Mouse (Mus musculus) lung, postnatal 0 days (tissue): ENCODE data around the gene Plp2. TPM values are rescaled to one million over a fixed set of nuclear protein-coding genes. Genes with fewer than 3 reads are reported as not detected.

ENCODE experiments used
- ATAC-seq: fragments of 200-750 bp; cut with Nextera tagmentation; 2 replicates; pipeline ENCODE4 v1.8.0; 2017; ENCODE audit warnings: moderate library complexity
- DNase-seq: peaks from one replicate; pipeline ENCODE4 v3.0.0-alpha.2; 2016; ENCODE audit warnings: low spot score
- H3K27ac ChIP-seq: fragments of 300-500 bp; sonication (generic); 2 replicates; pipeline ENCODE4 v1.5.1; 2014; ENCODE audit warnings: antibody characterized with exemption, mild to moderate bottlenecking, low read length, mixed read lengths
- H3K27me3 ChIP-seq: fragments of 300-500 bp; sonication (generic); replicated peaks from 2 replicates; pipeline ENCODE4 v1.6.1; 2014; ENCODE audit warnings: low read length, mixed read lengths; ENCODE audit not compliant: insufficient read depth
- H3K36me3 ChIP-seq: fragments of 300-500 bp; sonication (generic); 2 replicates; pipeline ENCODE4 v1.6.1; 2014; ENCODE audit warnings: low read length, mixed read lengths; ENCODE audit not compliant: insufficient read depth
- H3K4me1 ChIP-seq: fragments of 300-500 bp; sonication (generic); 2 replicates; pipeline ENCODE4 v1.6.1; 2014; ENCODE audit warnings: antibody characterized with exemption, low read depth, low read length, mixed read lengths; ENCODE audit not compliant: insufficient read depth
- H3K4me2 ChIP-seq: fragments of 300-500 bp; sonication (generic); replicated peaks from 2 replicates; pipeline ENCODE4 v1.6.1; 2014; ENCODE audit warnings: low read depth, mild to moderate bottlenecking, low read length, moderate library complexity, mixed read lengths
- H3K4me3 ChIP-seq: fragments of 300-500 bp; sonication (generic); 2 replicates; pipeline ENCODE4 v1.5.1; 2014; ENCODE audit warnings: low read depth, low read length
- H3K9ac ChIP-seq: fragments of 300-500 bp; sonication (generic); replicated peaks from 2 replicates; pipeline ENCODE4 v1.6.1; 2014; ENCODE audit warnings: low read depth, mild to moderate bottlenecking
- H3K9me3 ChIP-seq: fragments of 300-500 bp; sonication (generic); 2 replicates; pipeline ENCODE4 v1.6.1; 2016; ENCODE audit warnings: low read length, mixed read lengths
- CTCF ChIP-seq: IDR thresholded peaks from 2 replicates; pipeline ENCODE4 v1.5.1; 2016; ENCODE audit warnings: antibody characterized with exemption, mild to moderate bottlenecking
- EP300 ChIP-seq: IDR thresholded peaks from 2 replicates; pipeline ENCODE4 v1.6.1; 2016; ENCODE audit warnings: antibody characterized with exemption, mild to moderate bottlenecking, control low read depth
- WGBS: fragments of 180-500 bp; shearing (Covaris S2); extraction: QIAGEN DNeasy Blood & Tissue Kit; methylation state at CpG from one replicate; pipeline ENCODE4 v1.1.7; 2014; 5-methylcytosine and 5-hydroxymethylcytosine counted together
- polyA plus RNA-seq: library from polyadenylated mRNA; unstranded; fragments of >200 nt; fragmentation: Nextera tagmentation; extraction: Ambion mirVana; gene quantifications from 2 replicates; pipeline ENCODE4 v1.2.1, GENCODE M21; 2015

Gene Plp2
- polyA plus RNA-seq, 1 experiment from 2014 or later: 242 TPM

GRCm38 (mm10) chrX:7632560-7632959, 38.6 kb downstream of the Plp2 start:
- no peak for ATAC-seq
- H3K4me1 ChIP-seq: no peaks in the 10 kb centered on the region
- no peak overlapping the region for H3K9ac ChIP-seq
- H3K27ac ChIP-seq: no peak overlapping the region
- WGBS: 89% methylated on average over 6 of the region's 6 CpGs
- H3K4me2 ChIP-seq: no peak overlapping the region
- no peaks in the 10 kb centered on the region for H3K27me3 ChIP-seq
- no peaks in the 10 kb centered on the region for H3K9me3 ChIP-seq
- no peaks in the 10 kb centered on the region for H3K36me3 ChIP-seq
- H3K4me3 ChIP-seq: no peak overlapping the region
- TF ChIP-seq EP300: no peak
- TF ChIP-seq CTCF: no peak
- DNase-seq: no peak

Other genes with a start within 250 kb of the Plp2 start
- 0.20 TPM in 1 of 2 replicates, not detected in the other for gene Foxp3, start 97.7 kb downstream of the Plp2 start, polyA plus RNA-seq
- gene Ppp1r3f, start 97.1 kb downstream of the Plp2 start, polyA plus RNA-seq: 0.91 and 1.2 TPM in 2 replicates
- gene Ccdc22, start 65.9 kb downstream of the Plp2 start, polyA plus RNA-seq: 18.2 and 18.8 TPM in 2 replicates
- gene Cacna1f, start 64.3 kb downstream of the Plp2 start, polyA plus RNA-seq: 0.04 and 0.12 TPM in 2 replicates
- gene Syp, start 32.9 kb downstream of the Plp2 start, polyA plus RNA-seq: 1.5 and 1.6 TPM in 2 replicates
- gene Prickle3, start 14.1 kb downstream of the Plp2 start, polyA plus RNA-seq: 6.5 and 6.9 TPM in 2 replicates
- 3.5 and 3.7 TPM in 2 replicates for gene Magix, start 9.9 kb upstream of the Plp2 start, polyA plus RNA-seq
- gene Gpkow, start 25.7 kb upstream of the Plp2 start, polyA plus RNA-seq: 25.9 and 26.1 TPM in 2 replicates
- gene Wdr45, start 42.9 kb upstream of the Plp2 start, polyA plus RNA-seq: 202 and 222 TPM in 2 replicates
- gene Gm45208, start 50.9 kb upstream of the Plp2 start, polyA plus RNA-seq: 0.64 and 2.7 TPM in 2 replicates
- 18.3 and 18.8 TPM in 2 replicates for gene Praf2, start 57.0 kb upstream of the Plp2 start, polyA plus RNA-seq
- gene Ccdc120, start 79.5 kb upstream of the Plp2 start, polyA plus RNA-seq: 26.4 and 28.2 TPM in 2 replicates
- 22.0 and 27.6 TPM in 2 replicates for gene Tfe3, start 91.2 kb upstream of the Plp2 start, polyA plus RNA-seq
- gene Gripap1, start 118.4 kb upstream of the Plp2 start, polyA plus RNA-seq: 22.1 and 25.6 TPM in 2 replicates
- gene Kcnd1, start 150.9 kb upstream of the Plp2 start, polyA plus RNA-seq: 0.30 and 0.41 TPM in 2 replicates
- 29.0 and 30.3 TPM in 2 replicates for gene Otud5, start 170.0 kb upstream of the Plp2 start, polyA plus RNA-seq
- gene Pim2, start 206.9 kb upstream of the Plp2 start, polyA plus RNA-seq: 5.5 and 7.0 TPM in 2 replicates
- 30.0 and 32.2 TPM in 2 replicates for gene Slc35a2, start 212.6 kb upstream of the Plp2 start, polyA plus RNA-seq
- 80.1 and 80.4 TPM in 2 replicates for gene Pqbp1, start 227.9 kb upstream of the Plp2 start, polyA plus RNA-seq
- 82.3 and 88.9 TPM in 2 replicates for gene Timm17b, start 228.0 kb upstream of the Plp2 start, polyA plus RNA-seq
- gene Gm10491, start 236.4 kb upstream of the Plp2 start, polyA plus RNA-seq: not detected in 2 replicates
- not detected in 2 replicates for gene Gm10490, start 238.2 kb upstream of the Plp2 start, polyA plus RNA-seq
- gene Pcsk1n, start 248.4 kb upstream of the Plp2 start, polyA plus RNA-seq: 0.15 and 0.17 TPM in 2 replicates